Mouse (Mus musculus): ENCODE data around the gene Limk1.

GRCm38 (mm10) chr5:134668495-134668894, 19.9 kb downstream of the Limk1 start:
- TF ChIP-seq CTCF (IDR thresholded peaks at IDR 0.05; ENCODE audit: control insufficient read depth, insufficient read depth, insufficient read length), result peak; percentile 44
- TF ChIP-seq CEBPB (IDR thresholded peaks at IDR 0.05; ENCODE audit: low read depth), result no peak
- no peak for TF ChIP-seq USF1 (IDR thresholded peaks at IDR 0.05; ENCODE audit: low read depth)
- TF ChIP-seq MYOG (IDR thresholded peaks at IDR 0.05; ENCODE audit: control insufficient read depth, extremely low read depth, insufficient read length), result no peak

All from C2C12 (cell line).